Mouse (Mus musculus) gastrocnemius, postnatal 4 days (tissue): ENCODE data around the gene Cenpm. TPM values are rescaled to one million over a fixed set of nuclear protein-coding genes. Genes with fewer than 3 reads are reported as not detected.
"Not testable (repeated sequence)": the region's sequence is repeated elsewhere in the genome, so short reads cannot be mapped to it uniquely, and the experiment has no call there.

Experiments used
- DNase-seq, 2 experiments: peaks; one replicate each; pipeline ENCODE4 v3.0.0; 2021 to 2022; ENCODE audit warnings: low spot score in 2 of 2, mixed read lengths in 2 of 2
- total RNA-seq, 2 experiments: library from RNA; stranded (reverse); gene quantifications; 2 replicates each; pipeline ENCODE4 v1.2.3; 2021

Cenpm gene
- total RNA-seq, 2 experiments from 2014 or later: 8.5 to 14.4 TPM

DNA sequence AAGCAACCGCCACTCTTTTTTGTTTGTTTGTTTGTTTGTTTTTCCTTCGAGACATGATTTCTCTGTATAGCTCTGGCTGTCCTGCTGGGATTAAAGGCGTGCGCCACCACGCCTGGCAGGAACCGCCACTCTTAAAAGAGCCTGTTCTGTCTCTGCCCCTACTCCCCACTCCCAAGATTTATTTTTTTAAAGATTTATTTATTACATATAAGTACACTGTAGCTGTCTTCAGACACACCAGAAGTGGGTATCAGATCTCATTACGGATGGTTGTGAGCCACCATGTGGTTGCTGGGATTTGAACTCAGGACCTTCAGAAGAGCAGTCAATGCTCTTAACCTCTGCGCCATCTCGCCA, 235 bp upstream of the Cenpm start:
- DNase-seq: not testable (repeated sequence)

DNA sequence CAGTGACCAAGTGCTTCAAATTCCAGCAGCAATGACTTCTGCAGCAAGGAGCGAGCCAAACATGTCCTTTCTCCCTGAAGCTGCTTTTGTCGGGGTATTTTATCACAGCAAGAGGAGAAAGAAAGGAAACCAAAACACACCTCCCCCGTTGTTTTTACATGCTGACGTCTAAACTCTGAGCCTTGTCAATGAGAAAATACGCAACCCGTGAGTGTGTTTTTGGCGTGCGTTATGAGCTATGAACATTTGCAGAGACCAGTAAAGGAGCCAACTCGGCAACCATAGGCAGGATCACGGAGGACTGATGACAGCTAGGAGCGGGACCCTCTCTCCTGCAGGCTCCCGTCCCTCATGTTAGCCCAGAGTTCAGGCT, 820 bp downstream of the Cenpm start:
- no peak for DNase-seq

DNA sequence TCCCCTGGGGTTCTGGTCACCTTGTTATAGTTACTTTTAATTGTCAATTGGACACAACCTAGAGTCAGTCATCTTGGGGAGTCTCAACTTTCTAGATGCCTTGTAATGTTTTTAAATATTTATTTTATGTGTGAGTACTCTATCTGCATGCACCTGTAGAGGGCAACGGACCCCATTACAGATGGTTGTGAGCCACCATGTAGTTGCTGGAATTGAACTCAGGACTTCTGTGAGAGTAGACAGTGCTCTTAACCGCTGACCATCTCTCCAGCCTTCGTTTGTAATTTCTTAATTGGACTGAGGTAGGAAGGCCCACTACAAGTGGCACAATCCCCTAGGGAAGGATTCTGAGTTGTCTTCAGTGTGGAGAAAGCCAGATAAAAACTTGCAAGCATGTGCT, 1.2 kb downstream of the Cenpm start:
- DNase-seq: no peak

DNA sequence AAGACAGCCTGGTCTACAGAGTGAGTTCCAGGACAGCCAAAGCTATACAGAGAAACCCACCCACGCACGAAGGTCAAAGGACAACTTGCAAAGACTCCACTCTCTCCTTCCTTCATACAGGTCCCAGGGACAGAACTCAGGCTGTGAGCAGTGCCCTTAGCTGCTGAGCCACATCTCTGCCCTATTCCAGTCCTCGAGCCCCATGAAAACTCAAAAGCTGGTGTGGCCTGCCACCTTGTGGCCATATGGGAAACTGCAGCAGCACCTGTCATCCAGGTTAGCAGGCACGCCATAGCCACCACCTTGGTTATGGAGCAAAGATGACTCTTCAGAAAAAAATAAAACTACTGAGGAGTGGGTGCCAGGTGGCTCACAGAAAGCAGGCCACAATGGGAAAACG, 8.0 kb downstream of the Cenpm start:
- peak in 1 of 2 experiments; percentile 69 for DNase-seq

DNA sequence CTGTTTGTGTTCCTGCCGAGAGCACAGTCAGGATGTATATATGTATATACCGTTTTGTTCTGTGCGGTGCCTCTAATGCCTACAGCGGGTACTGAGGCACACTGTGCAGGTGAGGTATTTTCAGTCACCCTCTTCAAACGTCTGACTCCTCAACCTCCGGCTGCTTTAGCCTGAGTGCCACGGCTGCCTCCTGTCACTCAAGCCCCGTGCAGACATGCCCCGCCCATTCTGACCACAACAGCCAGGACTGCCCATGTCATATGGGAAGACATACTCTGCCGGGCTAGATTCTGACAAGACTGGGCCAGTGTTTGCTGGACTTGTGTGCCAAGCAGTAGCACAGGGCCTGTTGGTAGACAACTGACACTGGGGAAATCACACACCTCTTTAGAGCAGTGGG, 8.9 kb downstream of the Cenpm start:
- no peak for DNase-seq

DNA sequence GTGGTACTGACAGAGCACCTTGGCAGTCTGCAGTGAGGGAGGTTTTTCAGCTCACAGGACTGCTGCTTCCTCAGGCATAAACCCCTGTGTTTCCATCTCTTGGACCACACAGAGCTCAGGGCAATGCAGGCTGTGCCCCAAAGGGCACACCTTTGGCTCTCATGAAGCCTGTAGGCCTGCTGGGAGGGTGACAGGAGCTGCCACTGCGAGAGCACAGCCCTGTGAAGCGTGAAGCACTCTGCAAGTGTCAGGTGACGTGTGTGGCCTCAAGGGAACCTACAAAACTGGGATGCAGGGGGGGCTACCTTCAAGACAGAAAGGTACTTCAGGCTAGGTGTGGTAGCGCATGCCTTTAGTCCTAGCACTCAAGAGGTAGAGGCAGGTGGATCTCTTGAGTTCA, 11.9 kb downstream of the Cenpm start:
- DNase-seq: no peak

DNA sequence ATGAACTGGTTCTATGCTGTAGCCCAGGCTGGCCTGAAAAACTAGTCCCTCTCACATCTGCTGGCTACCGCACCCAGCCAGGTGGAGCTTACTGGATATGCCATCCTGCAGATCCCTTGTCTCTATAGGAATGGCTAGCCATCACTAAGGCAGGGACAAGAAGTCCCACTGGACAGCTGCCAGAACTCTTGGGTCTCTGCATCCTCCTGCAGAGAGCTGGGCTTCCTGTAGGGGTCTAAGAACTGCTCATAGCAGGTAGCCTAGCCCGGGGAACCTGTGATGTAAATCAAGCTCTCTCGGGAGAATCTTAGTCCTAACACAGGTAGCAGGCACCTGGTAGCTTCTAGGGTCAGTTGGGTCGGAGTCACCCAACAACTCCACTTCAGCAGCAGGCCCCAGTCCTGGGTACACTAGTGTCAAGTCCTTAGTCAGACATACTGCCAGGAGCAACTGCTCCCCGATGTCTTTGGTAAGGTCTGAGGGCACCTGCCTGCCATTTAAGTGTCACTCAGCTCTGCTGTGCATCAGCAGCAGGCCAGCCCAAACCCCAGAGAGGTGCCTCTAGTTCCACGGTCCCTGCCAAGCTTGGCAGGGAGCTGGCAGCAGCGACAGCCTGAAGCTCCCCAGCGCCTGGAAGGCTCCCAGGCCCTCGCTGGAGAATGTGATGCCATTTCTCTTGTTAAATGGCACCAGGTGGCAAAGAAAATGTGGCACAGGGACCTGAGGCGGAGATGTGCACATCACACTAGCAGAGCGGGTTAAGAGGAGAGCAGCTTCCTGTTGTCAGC, 12.8 kb downstream of the Cenpm start:
- no peak for DNase-seq

DNA sequence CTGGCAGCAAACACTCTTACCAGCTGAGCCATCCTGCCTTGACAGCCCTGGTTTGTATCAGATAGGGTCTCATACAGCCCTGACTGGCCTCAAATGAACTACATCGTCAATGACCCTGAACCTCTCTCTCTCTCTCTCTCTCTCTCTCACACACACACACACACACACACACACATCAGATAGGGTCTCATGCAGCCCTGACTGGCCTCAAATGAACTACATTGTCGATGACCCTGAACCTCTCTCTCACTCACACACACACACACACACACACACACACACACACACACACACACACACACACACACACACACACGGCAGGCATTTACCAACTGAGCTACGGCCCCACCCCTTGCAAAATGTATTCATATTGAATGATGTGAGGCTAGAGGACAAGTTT, 13.4 kb downstream of the Cenpm start:
- DNase-seq: no peak

DNA sequence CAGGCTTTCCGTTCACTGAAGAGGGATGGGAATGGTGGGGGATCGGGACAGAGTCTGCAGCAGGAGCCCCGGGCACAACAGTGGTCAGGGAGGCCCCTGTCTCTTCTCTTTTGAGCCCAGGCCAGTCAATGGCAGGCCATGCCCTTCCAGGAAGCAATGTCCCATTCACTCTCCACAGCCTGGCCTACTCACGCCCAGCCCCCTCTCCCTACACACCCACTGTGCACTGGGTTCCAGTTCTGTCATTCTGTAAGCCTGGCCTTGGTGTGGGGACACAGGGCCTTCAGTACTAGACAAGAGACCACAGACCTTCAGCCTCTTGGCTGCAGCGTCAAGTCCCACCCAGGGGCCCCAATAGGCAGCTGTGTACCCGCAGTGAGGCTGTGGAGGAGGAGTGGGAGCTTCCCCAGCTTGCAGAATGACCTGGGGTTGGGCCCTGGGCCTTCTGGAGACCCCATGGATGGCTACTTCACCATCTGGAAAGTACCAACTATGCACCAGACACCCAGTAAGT, 14.4 kb downstream of the Cenpm start:
- DNase-seq: no peak

DNA sequence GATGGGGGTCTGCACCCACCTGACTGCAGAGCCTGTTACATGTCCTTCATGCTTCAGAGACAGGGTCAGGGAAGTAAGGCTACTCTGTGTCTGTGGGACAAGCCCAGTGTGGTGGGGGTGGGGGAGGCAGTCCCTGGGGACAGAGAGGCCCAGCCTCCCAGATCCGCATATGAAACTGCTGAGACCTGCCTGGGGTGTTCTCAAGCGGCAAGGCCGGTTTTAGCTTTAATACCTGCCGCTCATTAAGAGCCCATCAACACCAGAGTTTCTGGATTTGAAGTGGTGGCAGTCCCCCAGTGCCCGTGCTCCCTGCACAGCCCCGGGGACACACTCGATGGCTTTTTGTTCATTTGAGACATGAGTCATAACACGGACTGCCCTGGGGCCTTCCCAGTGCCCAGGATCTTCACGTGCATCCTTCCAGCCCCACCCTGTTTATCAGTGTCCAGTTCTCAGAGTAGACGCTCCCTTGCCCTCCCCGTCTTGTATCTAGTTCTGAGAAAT, 15.0 kb downstream of the Cenpm start:
- DNase-seq: no peak

DNA sequence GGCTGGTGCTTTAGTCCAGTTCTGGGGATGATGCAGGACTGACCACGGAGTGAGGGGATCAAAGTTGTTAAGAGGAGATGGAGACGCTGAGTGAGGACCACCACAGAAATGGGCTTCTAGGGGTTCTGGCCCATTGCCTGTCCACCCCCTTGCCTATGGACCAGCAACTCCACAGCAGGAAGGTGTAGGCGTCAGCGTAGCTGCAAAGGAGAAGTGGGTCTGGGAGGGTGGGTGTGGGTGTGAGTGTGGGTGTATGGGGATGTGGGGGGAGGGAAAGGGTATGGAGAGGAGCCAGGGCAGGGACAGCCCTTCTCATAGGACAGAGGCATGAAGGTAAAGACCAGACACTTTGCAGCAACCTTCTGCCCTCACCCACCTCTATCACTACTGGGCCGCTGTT, 18.8 kb downstream of the Cenpm start:
- no peak for DNase-seq

DNA sequence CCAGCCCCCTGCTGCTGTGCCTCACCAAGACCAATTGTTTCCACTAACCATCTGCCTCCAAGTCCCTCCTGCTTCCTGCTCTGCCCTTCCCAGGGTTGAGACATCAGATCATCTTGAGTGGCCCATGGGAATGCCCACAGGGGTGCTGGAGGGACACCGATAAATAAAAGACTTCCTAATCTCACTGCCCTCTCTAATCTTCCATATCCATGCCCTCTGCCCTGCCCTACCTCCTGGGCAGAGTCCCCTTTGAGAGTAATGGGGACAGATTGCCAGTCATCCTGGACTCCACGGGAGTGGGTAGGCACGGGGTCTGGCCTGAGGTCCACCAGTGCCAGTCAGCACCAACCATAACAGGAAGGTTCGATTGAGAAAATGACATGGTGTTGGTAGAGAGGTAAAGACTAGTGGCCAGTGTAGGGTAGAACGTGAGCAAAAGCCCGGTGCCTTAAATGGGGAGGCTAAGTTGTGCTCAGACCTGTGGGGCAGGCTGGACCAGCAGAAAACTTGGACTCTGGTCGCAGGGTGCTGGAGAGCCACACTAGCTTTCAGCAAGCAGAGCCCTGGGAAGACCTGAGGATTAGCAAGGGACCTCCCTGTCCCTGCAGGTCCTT, 19.8 kb downstream of the Cenpm start:
- DNase-seq: no peak

DNA sequence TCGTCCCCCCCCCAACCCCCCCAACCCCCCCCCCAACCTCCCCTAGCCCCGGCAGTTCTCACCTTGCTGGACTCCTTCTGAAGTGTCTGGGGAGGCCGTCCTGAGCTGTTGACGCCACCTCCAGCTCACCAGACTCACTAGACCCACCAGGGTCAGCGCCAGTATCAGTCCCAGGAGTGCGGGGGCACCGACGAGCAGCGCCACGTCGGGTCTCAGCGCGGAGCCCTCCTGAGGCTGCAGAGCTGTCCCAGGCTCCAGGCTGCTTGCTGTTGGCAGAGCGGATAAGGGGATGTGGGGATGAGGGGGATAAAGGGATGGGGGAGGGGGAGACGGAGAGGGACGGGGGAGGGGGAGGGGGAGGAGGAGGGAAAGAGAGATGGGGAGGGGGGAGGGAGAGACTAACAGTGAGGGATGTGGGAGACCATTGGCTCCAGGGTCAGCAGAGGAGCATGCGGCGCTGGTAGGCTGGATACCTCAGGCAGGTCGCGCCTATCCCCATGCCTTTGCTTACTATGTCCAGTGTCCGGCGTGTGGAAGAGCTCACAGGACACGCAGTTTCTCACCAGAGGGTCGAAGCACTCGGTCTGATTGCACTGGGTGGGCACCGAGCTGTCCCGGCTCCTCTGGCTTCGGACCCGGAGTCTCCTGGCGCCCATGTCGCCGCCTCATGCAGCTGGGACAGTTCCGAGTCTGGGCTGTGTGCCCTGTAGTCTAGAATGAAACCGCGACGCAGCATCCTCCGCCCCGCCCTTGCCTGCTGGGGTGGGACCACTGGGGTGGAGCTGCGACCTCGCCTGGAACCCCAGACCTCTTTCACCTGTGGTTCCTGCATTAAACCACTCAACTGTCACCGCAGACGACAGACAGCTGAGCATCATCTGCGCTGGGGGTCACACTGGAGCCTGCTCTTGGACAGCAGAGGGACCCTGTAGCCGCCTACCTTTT, 20.6 kb downstream of the Cenpm start, which contains the start of gene Tnfrsf13c:
Tnfrsf13c (minus strand) TSS at position 713 of the 945 bp plus-strand sequence.
- no peak for DNase-seq

DNA sequence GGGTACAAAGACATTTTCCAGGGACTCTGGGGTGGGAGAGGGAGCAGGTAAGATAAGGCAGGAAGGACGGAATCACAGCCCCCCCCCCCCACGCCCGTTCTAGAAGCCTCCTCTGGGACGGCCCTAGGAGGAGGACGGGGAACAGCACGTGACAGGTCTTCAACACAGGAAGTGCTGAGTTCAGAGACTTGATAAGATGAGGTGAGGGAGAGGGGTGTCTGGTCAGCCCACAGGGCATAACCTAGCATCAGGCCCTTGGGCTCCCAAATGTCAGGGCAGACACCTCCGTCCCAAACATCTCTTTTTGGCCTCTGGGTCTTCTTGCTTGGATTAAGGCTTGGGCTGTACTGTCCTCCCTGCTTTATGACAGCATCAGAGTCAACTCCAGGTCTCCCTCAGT, 21.3 kb downstream of the Cenpm start:
- DNase-seq: no peak

DNA sequence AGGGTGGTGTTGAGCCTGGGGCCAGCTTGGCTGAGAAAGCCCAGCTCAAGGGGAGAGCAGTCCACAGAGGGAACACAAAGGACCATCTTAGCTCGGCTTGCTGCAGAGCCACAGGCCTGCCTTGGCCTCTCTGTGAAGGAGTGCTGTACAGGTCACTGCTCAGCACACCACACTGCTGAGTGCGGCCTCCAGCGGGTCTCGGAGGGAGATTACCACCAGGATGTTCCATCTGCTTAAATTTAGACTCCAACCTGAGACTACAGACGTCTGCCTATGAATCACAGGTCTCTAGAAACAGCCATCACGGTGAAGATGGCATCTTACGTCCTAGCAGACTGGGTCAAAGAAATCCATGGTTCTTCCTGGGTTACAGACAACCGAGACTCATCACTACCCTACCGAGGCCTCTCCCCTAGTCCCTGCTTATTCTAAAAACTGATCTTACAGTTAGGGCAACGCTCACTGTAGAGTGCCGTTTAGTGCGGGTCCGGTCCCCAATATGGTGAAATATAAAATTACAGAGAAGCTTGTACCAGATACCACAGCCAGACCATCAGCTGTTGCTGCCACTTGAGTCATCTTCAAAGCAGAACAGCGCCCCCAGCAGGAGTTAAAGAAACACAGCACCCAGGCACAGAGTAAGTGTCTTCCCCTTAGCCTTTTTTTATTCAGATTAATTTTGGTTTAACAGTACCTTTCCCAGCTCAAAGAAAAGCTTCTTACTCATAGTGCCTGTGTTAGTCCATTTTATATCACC, 23.3 kb downstream of the Cenpm start:
- no peak for DNase-seq

DNA sequence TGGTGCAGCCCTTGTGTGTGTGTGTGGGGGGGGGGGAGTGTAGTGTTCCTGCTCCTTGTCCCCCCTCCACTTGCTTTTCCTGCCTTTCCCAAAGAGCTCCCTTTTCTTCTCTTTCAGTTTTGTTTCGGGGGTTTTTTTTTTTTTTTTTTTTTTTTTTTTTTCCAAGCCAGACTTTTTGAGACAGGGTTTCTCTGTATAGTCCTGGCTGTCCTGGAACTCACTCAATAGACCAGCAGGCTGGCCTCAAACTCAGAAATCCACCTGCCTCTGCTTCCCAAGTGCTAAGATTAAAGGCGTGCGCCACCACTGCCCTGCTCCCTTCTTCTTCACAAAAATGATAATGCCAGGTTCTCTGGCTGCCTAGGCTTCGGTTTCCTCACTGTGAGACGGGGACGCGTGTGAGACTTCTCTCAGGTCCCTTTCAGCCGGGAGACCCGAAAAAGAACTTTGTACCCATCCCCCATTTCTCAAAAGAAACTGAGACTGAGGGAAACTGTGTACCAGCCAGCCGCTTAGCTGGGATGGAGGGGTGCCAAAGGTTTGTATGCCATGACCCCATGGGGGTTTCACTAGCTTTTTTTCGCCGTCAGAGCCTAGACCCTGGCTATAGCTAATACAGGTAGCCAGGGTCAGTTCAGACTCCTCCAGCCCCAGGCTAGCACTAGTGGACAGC, 24.4 kb downstream of the Cenpm start:
- DNase-seq: no peak

DNA sequence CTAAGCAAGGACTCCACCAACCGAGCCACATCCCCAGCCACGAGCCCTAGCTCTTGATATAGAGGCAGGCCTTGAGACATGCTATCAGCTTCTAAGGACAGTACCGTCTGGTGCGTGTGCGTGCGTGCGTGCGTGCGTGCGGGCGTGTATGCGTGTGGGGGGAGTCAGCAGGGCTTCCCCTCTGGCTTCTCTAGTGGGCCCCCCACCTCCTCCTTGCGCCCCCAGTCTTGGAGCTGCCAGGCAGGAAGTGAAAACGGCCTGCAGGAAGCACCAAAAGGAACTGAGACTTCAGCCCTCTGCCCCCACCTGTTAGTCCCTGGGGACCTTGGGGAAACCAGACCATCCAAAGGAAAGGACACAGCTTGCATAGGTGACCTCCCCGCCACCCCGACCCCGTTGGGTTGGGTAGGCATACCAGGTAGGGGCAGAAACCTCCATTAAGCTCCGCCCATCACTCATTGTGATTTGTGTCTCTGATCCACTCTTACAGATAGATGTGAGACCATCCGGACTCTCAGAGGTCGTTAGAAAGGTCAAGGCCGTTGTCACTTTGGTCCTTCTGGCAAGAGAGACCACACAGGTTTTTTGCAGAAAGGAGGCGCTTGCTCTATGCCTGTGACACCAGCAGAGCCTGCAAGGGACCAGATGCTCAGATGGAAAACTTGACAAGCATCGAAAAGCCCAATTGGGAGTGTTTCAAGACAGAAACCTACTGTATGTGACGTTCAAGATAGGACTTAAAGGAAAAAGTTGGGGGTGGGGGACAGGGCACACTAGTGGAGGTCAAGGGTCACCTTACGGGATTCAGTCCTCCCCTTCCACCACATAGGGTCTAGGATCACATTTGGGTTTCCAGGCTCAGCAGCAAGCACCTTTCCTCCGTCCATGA, 25.5 kb downstream of the Cenpm start:
- DNase-seq: no peak

DNA sequence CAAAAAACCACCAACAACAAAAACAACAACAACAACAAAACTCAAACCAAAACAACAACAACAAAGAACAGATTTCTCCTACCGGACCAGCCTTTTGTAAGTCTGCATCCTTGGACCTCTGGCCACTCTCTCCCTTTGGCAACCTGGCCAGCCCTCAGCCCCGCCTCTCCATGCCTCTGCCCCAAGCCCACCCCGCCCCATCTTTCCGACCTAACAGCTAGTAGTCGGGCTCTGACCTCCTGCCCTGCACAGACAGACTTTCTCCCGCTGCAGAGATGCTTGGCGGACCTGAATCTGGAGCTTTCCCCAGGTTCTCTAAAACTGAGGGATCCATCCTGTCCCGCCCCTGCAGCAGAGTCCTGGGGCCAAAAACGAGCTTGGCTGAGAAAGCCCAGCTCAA, 26.6 kb downstream of the Cenpm start:
- no peak for DNase-seq

DNA sequence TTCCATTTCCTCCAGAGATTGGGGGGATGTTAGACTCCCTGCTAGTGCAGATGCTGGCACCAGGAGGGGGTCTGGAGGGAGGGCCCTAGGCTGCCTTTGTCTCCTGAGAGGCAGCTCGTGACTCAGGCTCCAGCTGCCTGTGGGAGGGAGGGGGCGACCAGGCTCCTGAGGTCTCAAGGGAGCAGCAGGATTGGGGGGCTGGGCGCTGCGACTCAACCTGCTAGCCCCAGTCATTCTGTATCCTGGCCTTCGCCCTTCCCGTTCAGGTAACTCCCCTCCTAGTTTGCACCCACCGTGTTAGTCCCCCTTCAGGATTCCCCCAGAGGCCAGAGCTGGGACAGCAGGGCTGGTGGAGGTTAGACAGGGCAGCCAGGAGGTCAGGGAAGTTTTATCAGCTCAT, 27.5 kb downstream of the Cenpm start:
- DNase-seq: no peak
